ENCODE assay signal across 8 mouse cellular contexts in genomic region chr6:17358896-17359690, GRCm38 (mm10). TPM values are rescaled to one million over a fixed set of nuclear protein-coding genes. Genes with fewer than 3 reads are reported as not detected.
A peak's percentile ranks its signal among the peaks of the same experiment; 100 is the strongest.
DNase-seq lines count a peak whose midpoint lies in the region; ATAC-seq and TF ChIP-seq lines count a peak whose summit lies in the region.

No protein-coding gene starts in this region.

- no peak overlapping the region for H3K27ac ChIP-seq in liver, postnatal 0 days (ENCODE audit: low read depth)
- H3K27ac ChIP-seq in midbrain, postnatal 0 days (ENCODE audit: low read depth, low read length): no peak overlapping the region

- no peak overlapping the region for H3K4me2 ChIP-seq in liver, postnatal 0 days (ENCODE audit: low read depth, low read length)
- H3K4me2 ChIP-seq in midbrain, postnatal 0 days (ENCODE audit: low read depth, low read length, poor library complexity, severe bottlenecking): no peak overlapping the region

- H3K36me3 ChIP-seq in liver, postnatal 0 days (replicated peaks; ENCODE audit: insufficient read depth, low read length): no peaks in the 10 kb centered on the region
- no peaks in the 10 kb centered on the region for H3K36me3 ChIP-seq in midbrain, postnatal 0 days (ENCODE audit: insufficient read depth, low read length)

- no peak for TF ChIP-seq EP300 in liver, postnatal 0 days (IDR thresholded peaks at IDR 0.05; ENCODE audit: low read depth)

- no peak overlapping the region for H3K9ac ChIP-seq in liver, postnatal 0 days (replicated peaks)
- no peak overlapping the region for H3K9ac ChIP-seq in midbrain, postnatal 0 days (replicated peaks; ENCODE audit: low read length, poor library complexity, severe bottlenecking)

- TF ChIP-seq CTCF in liver, postnatal 0 days (IDR thresholded peaks at IDR 0.05; ENCODE audit: low read depth): peak; percentile 82
- TF ChIP-seq CTCF in midbrain, postnatal 0 days (IDR thresholded peaks at IDR 0.05): peak; percentile 91

- 15% methylated on average over 6 of the region's 6 CpGs for WGBS in liver, postnatal 0 days (ENCODE audit: insufficient replicate concordance)
- WGBS in midbrain, postnatal 0 days: 15% methylated on average over 6 of the region's 6 CpGs

- DNase-seq in liver, postnatal 0 days: peak; percentile 21
- DNase-seq in liver: no peak
- DNase-seq in MEL-GATA-1-ER (ENCODE audit: extremely low read depth, low read depth): peak; percentile 5
- DNase-seq in cerebellum, adult 9-10 months: peak; percentile 39
- peak; percentile 26 to 47 for DNase-seq in frontal cortex, postnatal 36 days (ENCODE audit: low spot score in 2 of 2)
- DNase-seq in layer of hippocampus, postnatal 14 days (ENCODE audit: low spot score in 2 of 2): peak; percentile 10 to 69
- DNase-seq in midbrain, postnatal 0 days (ENCODE audit: low spot score): peak; percentile 85
- peak; percentile 9 for DNase-seq in yolk sac, embryonic 10.5 days (ENCODE audit: low spot score)

- H3K4me1 ChIP-seq in liver, postnatal 0 days (ENCODE audit: insufficient read depth): no peaks in the 10 kb centered on the region
- no peaks in the 10 kb centered on the region for H3K4me1 ChIP-seq in midbrain, postnatal 0 days (ENCODE audit: insufficient read depth, low read length)

- no peaks in the 10 kb centered on the region for H3K9me3 ChIP-seq in liver, postnatal 0 days (ENCODE audit: low read length)
- H3K9me3 ChIP-seq in midbrain, postnatal 0 days (ENCODE audit: low read length): no peaks in the 10 kb centered on the region

- 0 out of 2 replicates have a peak, but pooled peaks cover 3% of the 10 kb centered on the region for H3K27me3 ChIP-seq in liver, postnatal 0 days (ENCODE audit: insufficient read depth, low read length)
- H3K27me3 ChIP-seq in midbrain, postnatal 0 days (ENCODE audit: insufficient read depth, low read length): no peaks in the 10 kb centered on the region

- no peak overlapping the region for H3K4me3 ChIP-seq in liver, postnatal 0 days (ENCODE audit: low read depth, low read length)
- H3K4me3 ChIP-seq in midbrain, postnatal 0 days (ENCODE audit: low read depth, low read length): no peak overlapping the region

- ATAC-seq in liver, postnatal 0 days: no peak
- no peak for ATAC-seq in midbrain, postnatal 0 days (ENCODE audit: low FRiP score)

RNA-seq across cellular contexts. Expression of gene Cav1, which starts 53.0 kb away (rescaled TPM):
- polyA plus RNA-seq in liver, postnatal 0 days (2015; fragmentation: Nextera tagmentation; extraction: Ambion mirVana): 6.9 and 7.3 TPM in 2 replicates
- total RNA-seq in layer of hippocampus, postnatal 14 days (2021): 10 to 100 TPM; 28.7 to 42.9 TPM
- total RNA-seq in midbrain, postnatal 0 days (2014; rRNA removed): 34.9 and 37.4 TPM in 2 replicates
- 19.4 and 19.5 TPM in 2 replicates for polyA plus RNA-seq in midbrain, postnatal 0 days (2015; fragmentation: Nextera tagmentation; extraction: Ambion mirVana)
